Mouse (Mus musculus) midbrain, postnatal 0 days (tissue): ENCODE data around the gene Trpm1. TPM values are rescaled to one million over a fixed set of nuclear protein-coding genes. Genes with fewer than 3 reads are reported as not detected.

Experiments
- ATAC-seq: fragments of 200-750 bp; cut with Nextera tagmentation; 2 replicates; pipeline ENCODE4 v1.8.0; 2017; ENCODE audit warnings: moderate number of reproducible peaks, mild to moderate bottlenecking, moderate TSS enrichment, moderate library complexity; ENCODE audit not compliant: low FRiP score
- DNase-seq: peaks from one replicate; pipeline ENCODE4 v3.0.0-alpha.2; 2015; ENCODE audit warnings: low spot score
- H3K27ac ChIP-seq: fragments of 300-500 bp; sonication (generic); 2 replicates; pipeline ENCODE4 v1.5.1; 2014; ENCODE audit warnings: low read depth, mild to moderate bottlenecking, low read length, mixed read lengths
- H3K27me3 ChIP-seq: fragments of 300-500 bp; sonication (generic); 2 replicates; pipeline ENCODE4 v1.6.1; 2014; ENCODE audit warnings: low read length, control low read depth, mixed read lengths; ENCODE audit not compliant: insufficient read depth
- H3K36me3 ChIP-seq: fragments of 300-500 bp; sonication (generic); 2 replicates; pipeline ENCODE4 v1.6.1; 2014; ENCODE audit warnings: low read length, control low read depth, mixed read lengths; ENCODE audit not compliant: insufficient read depth
- H3K4me1 ChIP-seq: fragments of 300-500 bp; sonication (generic); 2 replicates; pipeline ENCODE4 v1.6.1; 2014; ENCODE audit warnings: mild to moderate bottlenecking, control low read depth, antibody characterized with exemption, low read length, mixed read lengths; ENCODE audit not compliant: insufficient read depth
- H3K4me2 ChIP-seq: fragments of 300-500 bp; sonication (generic); 2 replicates; pipeline ENCODE4 v1.6.1; 2014; ENCODE audit warnings: low read depth, mild to moderate bottlenecking, low read length, mixed read lengths; ENCODE audit not compliant: poor library complexity, severe bottlenecking
- H3K4me3 ChIP-seq: fragments of 300-500 bp; sonication (generic); 2 replicates; pipeline ENCODE4 v1.5.1; 2014; ENCODE audit warnings: low read depth, mild to moderate bottlenecking, low read length, moderate library complexity
- H3K9ac ChIP-seq: fragments of 300-500 bp; sonication (generic); replicated peaks from 2 replicates; pipeline ENCODE4 v1.6.1; 2014; ENCODE audit warnings: mild to moderate bottlenecking, low read length, moderate library complexity, mixed read lengths; ENCODE audit not compliant: poor library complexity, severe bottlenecking
- H3K9me3 ChIP-seq: fragments of 300-500 bp; sonication (generic); 2 replicates; pipeline ENCODE4 v1.6.1; 2016; ENCODE audit warnings: low read length, control low read depth
- CTCF ChIP-seq: IDR thresholded peaks from 2 replicates; pipeline ENCODE4 v1.5.1; 2016; ENCODE audit warnings: antibody characterized with exemption, mild to moderate bottlenecking
- WGBS: fragments of 180-500 bp; shearing (Covaris S2); extraction: QIAGEN DNeasy Blood & Tissue Kit; methylation state at CpG from one replicate; pipeline ENCODE4 v1.1.7; 2014; 5-methylcytosine and 5-hydroxymethylcytosine counted together
- polyA plus RNA-seq: library from polyadenylated mRNA; unstranded; fragments of >200 nt; fragmentation: Nextera tagmentation; extraction: Ambion mirVana; gene quantifications from 2 replicates; pipeline ENCODE4 v1.2.1, GENCODE M21; 2015
- total RNA-seq: library from RNA; depleted of rRNA; stranded (reverse); fragments of >200 nt; gene quantifications from 2 replicates; pipeline ENCODE4 v1.2.3, GENCODE M21; 2014

Gene Trpm1
- total and polyA plus RNA-seq, 2 experiments from 2014 or later: 0.16 to 0.63 TPM

- Histone ChIP-seq H3K36me3 (no peaks in the 10 kb centered on the region), H3K4me3 (no peak overlapping the region), H3K9me3 (no peaks in the 10 kb centered on the region), H3K4me1 (no peaks in the 10 kb centered on the region), H3K27me3 (no peaks in the 10 kb centered on the region), H3K9ac (no peak overlapping the region), H3K4me2 (no peak overlapping the region), H3K27ac (no peak overlapping the region)
- ATAC-seq (no peak), DNase-seq (no peak)
- no peak for TF ChIP-seq CTCF
- 94% methylated on average over 5 of the region's 5 CpGs for WGBS
Measured at GRCm38 (mm10) chr7:64234310-64234820, 80.7 kb downstream of the Trpm1 start.

GRCm38 (mm10) chr7:64236521-64236920 is 82.9 kb downstream of the Trpm1 start:
- H3K4me1 ChIP-seq: no peaks in the 10 kb centered on the region
- H3K4me3 ChIP-seq: no peak overlapping the region
- H3K9me3 ChIP-seq: no peaks in the 10 kb centered on the region
- no peaks in the 10 kb centered on the region for H3K27me3 ChIP-seq
- DNase-seq (no peak), ATAC-seq (no peak)
- no peaks in the 10 kb centered on the region for H3K36me3 ChIP-seq
- WGBS: 78% methylated on average over 4 of the region's 4 CpGs
- TF ChIP-seq CTCF: no peak
- no peak overlapping the region for H3K4me2 ChIP-seq
- H3K27ac ChIP-seq: no peak overlapping the region
- no peak overlapping the region for H3K9ac ChIP-seq

- H3K4me1 ChIP-seq: no peaks in the 10 kb centered on the region
- TF ChIP-seq CTCF: no peak
Measured at GRCm38 (mm10) chr7:64237747-64238146, 84.1 kb downstream of the Trpm1 start.

GRCm38 (mm10) chr7:64238410-64239086 is 84.9 kb downstream of the Trpm1 start:
- DNase-seq (no peak), ATAC-seq (no peak)
- WGBS: 93% methylated on average over 7 of the region's 7 CpGs
- Histone ChIP-seq H3K36me3 (no peaks in the 10 kb centered on the region), H3K27ac (no peak overlapping the region), H3K4me2 (no peak overlapping the region), H3K27me3 (no peaks in the 10 kb centered on the region), H3K9ac (no peak overlapping the region), H3K4me1 (no peaks in the 10 kb centered on the region), H3K9me3 (no peaks in the 10 kb centered on the region), H3K4me3 (no peak overlapping the region)
- TF ChIP-seq CTCF: no peak

More at GRCm38 (mm10) chr7:64237747-64238146, 84.1 kb downstream of the Trpm1 start:
- 94% methylated on average over 8 of the region's 8 CpGs for WGBS
- H3K36me3 ChIP-seq: no peaks in the 10 kb centered on the region
- H3K9me3 ChIP-seq: no peaks in the 10 kb centered on the region
- H3K9ac ChIP-seq: no peak overlapping the region
- no peak overlapping the region for H3K4me3 ChIP-seq
- DNase-seq (no peak), ATAC-seq (no peak)
- H3K27ac ChIP-seq: no peak overlapping the region
- H3K4me2 ChIP-seq: no peak overlapping the region
- H3K27me3 ChIP-seq: no peaks in the 10 kb centered on the region

GRCm38 (mm10) chr7:64239138-64239805 is 85.6 kb downstream of the Trpm1 start:
- H3K27me3 ChIP-seq: no peaks in the 10 kb centered on the region
- 88% methylated on average over 9 of the region's 9 CpGs for whole genome bisulfite sequencing
- TF ChIP-seq CTCF: no peak
- H3K27ac ChIP-seq: no peak overlapping the region
- ATAC-seq: no peak
- H3K4me2 ChIP-seq: no peak overlapping the region
- no peaks in the 10 kb centered on the region for H3K4me1 ChIP-seq
- H3K9ac ChIP-seq: no peak overlapping the region
- H3K36me3 ChIP-seq: no peaks in the 10 kb centered on the region
- no peaks in the 10 kb centered on the region for H3K9me3 ChIP-seq
- no peak for DNase-seq
- no peak overlapping the region for H3K4me3 ChIP-seq

GRCm38 (mm10) chr7:64239806-64240315 is 86.2 kb downstream of the Trpm1 start:
- no peak overlapping the region for H3K27ac ChIP-seq
- H3K9ac ChIP-seq: no peak overlapping the region
- H3K4me1 ChIP-seq: no peaks in the 10 kb centered on the region
- WGBS: 85% methylated on average over 4 of the region's 4 CpGs
- H3K27me3 ChIP-seq: no peaks in the 10 kb centered on the region
- no peak overlapping the region for H3K4me3 ChIP-seq
- H3K9me3 ChIP-seq: no peaks in the 10 kb centered on the region
- DNase-seq: peak; percentile 22
- no peak overlapping the region for H3K4me2 ChIP-seq
- TF ChIP-seq CTCF: no peak
- ATAC-seq: no peak
- H3K36me3 ChIP-seq: no peaks in the 10 kb centered on the region
